Mouse (Mus musculus) lung, embryonic 16.5 days (tissue): Measurements from ENCODE around the gene Otulin. TPM values are rescaled to one million over a fixed set of nuclear protein-coding genes. Genes with fewer than 3 reads are reported as not detected.

ENCODE experiments used
- ATAC-seq: fragments of 200-750 bp; cut with Nextera tagmentation; 2 replicates; pipeline ENCODE4 v1.8.0; 2017; ENCODE audit warnings: low read depth, mild to moderate bottlenecking, moderate library complexity
- H3K27ac ChIP-seq: fragments of 300-500 bp; sonication (generic); 2 replicates; pipeline ENCODE4 v1.5.1; 2014; ENCODE audit warnings: mild to moderate bottlenecking, control low read depth, low read length
- H3K27me3 ChIP-seq: fragments of 300-500 bp; sonication (generic); 2 replicates; pipeline ENCODE4 v1.6.1; 2014; ENCODE audit warnings: low read depth, low read length, mixed read lengths; ENCODE audit not compliant: control insufficient read depth, insufficient read depth
- H3K36me3 ChIP-seq: fragments of 300-500 bp; sonication (generic); 2 replicates; pipeline ENCODE4 v1.6.1; 2014; ENCODE audit warnings: low read length; ENCODE audit not compliant: control insufficient read depth, insufficient read depth
- H3K4me1 ChIP-seq: fragments of 300-500 bp; sonication (generic); replicated peaks from 2 replicates; pipeline ENCODE4 v1.6.1; 2014; ENCODE audit warnings: low read length, mixed read lengths; ENCODE audit not compliant: control insufficient read depth, insufficient read depth
- H3K4me2 ChIP-seq: fragments of 300-500 bp; sonication (generic); 2 replicates; pipeline ENCODE4 v1.6.1; 2014; ENCODE audit warnings: low read depth, low read length, control low read depth
- H3K4me3 ChIP-seq: fragments of 300-500 bp; sonication (generic); 2 replicates; pipeline ENCODE4 v1.5.1; 2014; ENCODE audit warnings: mild to moderate bottlenecking, low read length, control low read depth
- H3K9ac ChIP-seq: fragments of 300-500 bp; sonication (generic); 2 replicates; pipeline ENCODE4 v1.6.1; 2014; ENCODE audit warnings: low read length, control low read depth
- H3K9me3 ChIP-seq: fragments of 300-500 bp; sonication (generic); 2 replicates; pipeline ENCODE4 v1.6.1; 2016; ENCODE audit warnings: low read length; ENCODE audit not compliant: control insufficient read depth
- WGBS: fragments of 180-500 bp; shearing (Covaris S2); extraction: QIAGEN DNeasy Blood & Tissue Kit; methylation state at CpG from one replicate; pipeline ENCODE4 v1.1.7; 2014; 5-methylcytosine and 5-hydroxymethylcytosine counted together
- polyA plus RNA-seq: library from polyadenylated mRNA; unstranded; fragments of >200 nt; fragmentation: Nextera tagmentation; extraction: Ambion mirVana; gene quantifications from 2 replicates; pipeline ENCODE4 v1.2.1, GENCODE M21; 2015

Gene Otulin
- polyA plus RNA-seq, 1 experiment from 2014 or later: 22.4 TPM

- H3K9ac ChIP-seq: no peak overlapping the region
- H3K4me3 ChIP-seq: no peak overlapping the region
- H3K36me3 ChIP-seq: no peaks in the 10 kb centered on the region
- no peak overlapping the region for H3K4me2 ChIP-seq
- WGBS: 64% methylated on average over 8 of the region's 8 CpGs
- H3K27ac ChIP-seq: no peak overlapping the region
- no peak for ATAC-seq
- peaks cover 8% of the 10 kb centered on the region for H3K4me1 ChIP-seq
- H3K27me3 ChIP-seq: no peaks in the 10 kb centered on the region
- no peaks in the 10 kb centered on the region for H3K9me3 ChIP-seq
Observed at GRCm38 (mm10) chr15:27571179-27571578, 59.3 kb downstream of the Otulin start.

GRCm38 (mm10) chr15:27570385-27570784 is 60.1 kb downstream of the Otulin start:
- no peak overlapping the region for H3K27ac ChIP-seq
- H3K27me3 ChIP-seq: no peaks in the 10 kb centered on the region
- peaks cover 2% of the 10 kb centered on the region for H3K4me1 ChIP-seq
- no peak for ATAC-seq
- H3K9me3 ChIP-seq: no peaks in the 10 kb centered on the region
- no peak overlapping the region for H3K4me2 ChIP-seq
- no peak overlapping the region for H3K9ac ChIP-seq
- H3K36me3 ChIP-seq: no peaks in the 10 kb centered on the region
- 82% methylated on average over 4 of the region's 4 CpGs for WGBS
- no peak overlapping the region for H3K4me3 ChIP-seq

GRCm38 (mm10) chr15:27569924-27570323 is 60.6 kb downstream of the Otulin start:
- Histone ChIP-seq H3K9me3 (no peaks in the 10 kb centered on the region), H3K4me3 (no peak overlapping the region), H3K27me3 (no peaks in the 10 kb centered on the region), H3K36me3 (no peaks in the 10 kb centered on the region), H3K9ac (no peak overlapping the region), H3K4me1 (no peaks in the 10 kb centered on the region; the same call in 1 of the 2 replicates), H3K4me2 (no peak overlapping the region), H3K27ac (no peak overlapping the region)
- WGBS: 76% methylated on average over 2 of the region's 2 CpGs
- no peak for ATAC-seq

GRCm38 (mm10) chr15:27568371-27568770 is 62.1 kb downstream of the Otulin start:
- H3K4me2 ChIP-seq: no peak overlapping the region
- no peaks in the 10 kb centered on the region for H3K4me1 ChIP-seq
- H3K27ac ChIP-seq: no peak overlapping the region
- WGBS: 91% methylated on average over 6 of the region's 6 CpGs
- ATAC-seq: no peak
- no peaks in the 10 kb centered on the region for H3K36me3 ChIP-seq
- no peaks in the 10 kb centered on the region for H3K27me3 ChIP-seq
- no peaks in the 10 kb centered on the region for H3K9me3 ChIP-seq
- no peak overlapping the region for H3K9ac ChIP-seq
- H3K4me3 ChIP-seq: no peak overlapping the region

- H3K9ac ChIP-seq: no peak overlapping the region
- H3K9me3 ChIP-seq: no peaks in the 10 kb centered on the region
- no peaks in the 10 kb centered on the region for H3K36me3 ChIP-seq
- 86% methylated on average over 16 of the region's 16 CpGs for WGBS
- no peaks in the 10 kb centered on the region for H3K4me1 ChIP-seq
- no peak overlapping the region for H3K27ac ChIP-seq
- H3K4me3 ChIP-seq: no peak overlapping the region
- no peak for ATAC-seq
- H3K4me2 ChIP-seq: no peak overlapping the region
- no peaks in the 10 kb centered on the region for H3K27me3 ChIP-seq
Observed at GRCm38 (mm10) chr15:27567356-27567755, 63.1 kb downstream of the Otulin start.

- Histone ChIP-seq H3K9ac (no peak overlapping the region), H3K27me3 (no peaks in the 10 kb centered on the region), H3K4me1 (no peaks in the 10 kb centered on the region), H3K27ac (no peak overlapping the region), H3K36me3 (no peaks in the 10 kb centered on the region), H3K4me3 (no peak overlapping the region), H3K9me3 (no peaks in the 10 kb centered on the region), H3K4me2 (no peak overlapping the region)
- WGBS: 86% methylated on average over 10 of the region's 10 CpGs
- no peak for ATAC-seq
Observed at GRCm38 (mm10) chr15:27565626-27566185, 64.8 kb downstream of the Otulin start.

GRCm38 (mm10) chr15:27564106-27565100 is 66.1 kb downstream of the Otulin start:
- WGBS: 85% methylated on average over 14 of the region's 14 CpGs

GRCm38 (mm10) chr15:27560315-27560714 is 70.2 kb downstream of the Otulin start:
- no peaks in the 10 kb centered on the region for H3K36me3 ChIP-seq
- H3K9me3 ChIP-seq: no peaks in the 10 kb centered on the region
- no peak for ATAC-seq
- 66% methylated on average over 11 of the region's 11 CpGs for WGBS
- H3K27me3 ChIP-seq: no peaks in the 10 kb centered on the region
- H3K4me1 ChIP-seq: no peaks in the 10 kb centered on the region
- no peak overlapping the region for H3K4me2 ChIP-seq
- H3K9ac ChIP-seq: no peak overlapping the region
- H3K27ac ChIP-seq: no peak overlapping the region
- no peak overlapping the region for H3K4me3 ChIP-seq

More at GRCm38 (mm10) chr15:27564106-27565100, 66.1 kb downstream of the Otulin start:
- peak; percentile 23 for ATAC-seq
- no peak overlapping the region for H3K9ac ChIP-seq
- no peaks in the 10 kb centered on the region for H3K9me3 ChIP-seq
- H3K4me1 ChIP-seq: no peaks in the 10 kb centered on the region
- no peak overlapping the region for H3K27ac ChIP-seq
- H3K36me3 ChIP-seq: no peaks in the 10 kb centered on the region
- no peak overlapping the region for H3K4me2 ChIP-seq
- no peak overlapping the region for H3K4me3 ChIP-seq
- H3K27me3 ChIP-seq: no peaks in the 10 kb centered on the region

- Histone ChIP-seq H3K27me3 (no peaks in the 10 kb centered on the region), H3K9me3 (no peaks in the 10 kb centered on the region), H3K27ac (no peak overlapping the region), H3K36me3 (no peaks in the 10 kb centered on the region), H3K4me2 (no peak overlapping the region), H3K9ac (no peak overlapping the region), H3K4me1 (no peaks in the 10 kb centered on the region), H3K4me3 (no peak overlapping the region)
- WGBS: 63% methylated on average over 16 of the region's 16 CpGs
- ATAC-seq: no peak
Observed at GRCm38 (mm10) chr15:27558456-27559147, 71.9 kb downstream of the Otulin start.
